Mouse (Mus musculus): Measurements from ENCODE around the gene Mrpl22.
"Not testable (repeated sequence)": the region's sequence is repeated elsewhere in the genome, so short reads cannot be mapped to it uniquely, and the experiment has no call there.

The Mrpl22 gene

GRCm38 (mm10) chr11:58183579-58183978 lies 12.1 kb downstream of the Mrpl22 start:
- no peak for DNase-seq

GRCm38 (mm10) chr11:58189675-58190074 lies 18.2 kb downstream of the Mrpl22 start:
- DNase-seq = no peak

GRCm38 (mm10) chr11:58193326-58193725 lies 21.9 kb downstream of the Mrpl22 start:
- DNase-seq = no peak

- DNase-seq = no peak
These were observed 22.5 kb downstream of the Mrpl22 start for GRCm38 (mm10) chr11:58193860-58194520.

- no peak for DNase-seq
These were observed 27.2 kb downstream of the Mrpl22 start for GRCm38 (mm10) chr11:58198663-58199062.

GRCm38 (mm10) chr11:58199229-58200037 lies 28.0 kb downstream of the Mrpl22 start, which contains the start of the genes Igtp and Irgm2:
Igtp (plus strand) TSS chr11:58199556.
Irgm2 (plus strand) TSS chr11:58199618.
- peak; percentile 79 to 85 for DNase-seq

- peak in 1 of 2 experiments; percentile 53 for DNase-seq
These were observed 28.8 kb downstream of the Mrpl22 start for GRCm38 (mm10) chr11:58200226-58200625.

GRCm38 (mm10) chr11:58201052-58201451 lies 29.6 kb downstream of the Mrpl22 start:
- DNase-seq = peak in 1 of 2 experiments; percentile 56

GRCm38 (mm10) chr11:58210321-58210886 lies 38.9 kb downstream of the Mrpl22 start:
- DNase-seq = peak in 1 of 2 experiments; percentile 58

GRCm38 (mm10) chr11:58211062-58211681 lies 39.7 kb downstream of the Mrpl22 start:
- DNase-seq = peak in 1 of 2 experiments; percentile 32

GRCm38 (mm10) chr11:58211682-58212067 lies 40.2 kb downstream of the Mrpl22 start:
- DNase-seq = no peak

- DNase-seq = no peak
These were observed 42.3 kb downstream of the Mrpl22 start for GRCm38 (mm10) chr11:58213673-58214342.

- DNase-seq = peak; percentile 84 to 88
These were observed 43.1 kb downstream of the Mrpl22 start for GRCm38 (mm10) chr11:58214391-58215048.

- not testable (repeated sequence) for DNase-seq
These were observed 43.6 kb downstream of the Mrpl22 start for GRCm38 (mm10) chr11:58215049-58215430.

- no peak for DNase-seq
These were observed 44.4 kb downstream of the Mrpl22 start for GRCm38 (mm10) chr11:58215814-58216213.

- DNase-seq = no peak
These were observed 45.4 kb downstream of the Mrpl22 start for GRCm38 (mm10) chr11:58216823-58217222.

- peak in 1 of 2 experiments; percentile 63 for DNase-seq
These were observed 52.3 kb downstream of the Mrpl22 start for GRCm38 (mm10) chr11:58223751-58224150.

- DNase-seq = peak; percentile 62 to 77
These were observed 52.9 kb downstream of the Mrpl22 start for GRCm38 (mm10) chr11:58224313-58224712.

- DNase-seq = not testable (repeated sequence)
These were observed 53.4 kb downstream of the Mrpl22 start for GRCm38 (mm10) chr11:58224872-58225271.

- peak in 1 of 2 experiments; percentile 68 for DNase-seq
These were observed 54.2 kb downstream of the Mrpl22 start for GRCm38 (mm10) chr11:58225655-58226054.

GRCm38 (mm10) chr11:58226425-58226824 lies 55.0 kb downstream of the Mrpl22 start:
- no peak for DNase-seq

GRCm38 (mm10) chr11:58228021-58228420 lies 56.6 kb downstream of the Mrpl22 start:
- DNase-seq = not testable (repeated sequence)

Measured in thymus, adult 18-20 months (tissue).